Mouse (Mus musculus) neural tube, embryonic 15.5 days (tissue): ENCODE measurements around the gene Fam136a. TPM values are rescaled to one million over a fixed set of nuclear protein-coding genes. Genes with fewer than 3 reads are reported as not detected.

Source experiments
- ATAC-seq: fragments of 200-750 bp; cut with Nextera tagmentation; 2 replicates; pipeline ENCODE4 v1.8.0; 2017; ENCODE audit warnings: mild to moderate bottlenecking, moderate TSS enrichment, moderate library complexity; ENCODE audit not compliant: low FRiP score
- H3K27ac ChIP-seq: fragments of 300-500 bp; sonication (generic); replicated peaks from 2 replicates; pipeline ENCODE4 v1.5.1; 2015; ENCODE audit warnings: mild to moderate bottlenecking, inconsistent platforms
- H3K27me3 ChIP-seq: fragments of 300-500 bp; sonication (generic); replicated peaks from 2 replicates; pipeline ENCODE4 v1.6.1; 2015; ENCODE audit warnings: inconsistent platforms
- H3K36me3 ChIP-seq: fragments of 300-500 bp; sonication (generic); 2 replicates; pipeline ENCODE4 v1.6.1; 2015; ENCODE audit warnings: inconsistent platforms
- H3K4me1 ChIP-seq: fragments of 300-500 bp; sonication (generic); 2 replicates; pipeline ENCODE4 v1.6.1; 2015; ENCODE audit warnings: inconsistent platforms
- H3K4me2 ChIP-seq: fragments of 300-500 bp; sonication (generic); 2 replicates; pipeline ENCODE4 v1.6.1; 2015; ENCODE audit warnings: inconsistent platforms, mild to moderate bottlenecking, moderate library complexity
- H3K4me3 ChIP-seq: fragments of 300-500 bp; sonication (generic); replicated peaks from 2 replicates; pipeline ENCODE4 v1.5.1; 2015; ENCODE audit warnings: mild to moderate bottlenecking, inconsistent platforms
- H3K9ac ChIP-seq: fragments of 300-500 bp; sonication (generic); replicated peaks from 2 replicates; pipeline ENCODE4 v1.6.1; 2015; ENCODE audit warnings: mild to moderate bottlenecking, inconsistent platforms
- H3K9me3 ChIP-seq: fragments of 300-500 bp; sonication (generic); replicated peaks from 2 replicates; pipeline ENCODE4 v1.6.1; 2016; ENCODE audit warnings: inconsistent platforms
- WGBS: fragments of 180-500 bp; shearing (Covaris S2); methylation state at CpG from one replicate; pipeline ENCODE4 v1.1.7; 2015; ENCODE audit warnings: mixed read lengths; 5-methylcytosine and 5-hydroxymethylcytosine counted together
- polyA plus RNA-seq: library from polyadenylated mRNA; unstranded; fragments of >200 nt; fragmentation: Nextera tagmentation; extraction: Ambion mirVana; gene quantifications from 2 replicates; pipeline ENCODE4 v1.2.1, GENCODE M21; 2015

The Fam136a gene
- polyA plus RNA-seq, 1 experiment from 2014 or later = 112 TPM

DNA sequence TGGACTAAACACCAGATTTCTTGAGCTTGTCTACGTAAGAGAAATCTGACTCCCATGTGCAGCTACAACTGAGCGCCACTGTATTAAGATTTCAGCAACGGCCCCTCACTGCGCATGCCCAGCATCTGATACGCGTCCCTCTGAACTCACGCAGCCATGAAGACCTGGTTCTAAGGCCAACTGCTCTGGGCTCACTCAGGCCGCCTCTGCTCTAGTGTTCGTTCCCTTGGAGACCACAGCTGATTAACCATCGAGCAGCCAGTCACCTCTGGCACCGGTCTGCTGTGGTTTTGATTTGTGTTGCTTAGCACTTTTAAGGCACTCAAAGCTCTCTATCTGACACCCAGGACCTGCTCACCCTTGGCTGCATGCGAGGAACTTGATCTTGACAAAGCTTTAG, 21.9 kb downstream of the Fam136a start:
- Histone ChIP-seq H3K4me2 (no peak overlapping the region), H3K4me1 (no peaks in the 10 kb centered on the region), H3K9ac (no peak overlapping the region), H3K36me3 (peaks cover 66% of the 10 kb centered on the region), H3K27ac (no peak overlapping the region), H3K4me3 (no peak overlapping the region), H3K9me3 (no peaks in the 10 kb centered on the region), H3K27me3 (no peaks in the 10 kb centered on the region)
- ATAC-seq = no peak
- WGBS = 89% methylated on average over 12 of the region's 12 CpGs

DNA sequence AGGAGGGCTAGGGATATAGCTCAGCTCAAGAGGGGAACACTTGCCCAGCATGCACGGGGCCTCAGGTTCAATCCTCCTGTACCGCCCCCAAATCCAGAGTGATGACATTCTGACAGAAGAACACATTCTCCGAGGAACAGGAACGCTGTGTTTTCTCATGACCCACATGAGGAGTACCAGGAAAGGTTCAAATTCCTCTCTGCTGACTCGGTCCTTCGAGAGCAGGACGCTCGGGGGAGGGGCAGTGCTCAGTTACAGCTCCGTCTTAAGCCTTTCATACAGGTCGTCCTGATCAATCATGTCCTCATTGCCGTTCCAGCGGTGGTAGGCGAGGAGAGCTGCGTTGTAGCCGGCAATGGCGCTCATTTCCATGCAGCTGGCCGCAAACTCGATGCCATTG, 23.0 kb downstream of the Fam136a start:
- Histone ChIP-seq H3K9ac (no peak overlapping the region), H3K4me3 (no peak overlapping the region), H3K4me2 (no peak overlapping the region), H3K4me1 (peaks cover 1% of the 10 kb centered on the region; the same call in 1 of the 2 replicates), H3K27me3 (no peaks in the 10 kb centered on the region), H3K36me3 (peaks cover 66% of the 10 kb centered on the region), H3K27ac (no peak overlapping the region), H3K9me3 (no peaks in the 10 kb centered on the region)
- ATAC-seq = no peak
- WGBS = 85% methylated on average over 18 of the region's 18 CpGs

DNA sequence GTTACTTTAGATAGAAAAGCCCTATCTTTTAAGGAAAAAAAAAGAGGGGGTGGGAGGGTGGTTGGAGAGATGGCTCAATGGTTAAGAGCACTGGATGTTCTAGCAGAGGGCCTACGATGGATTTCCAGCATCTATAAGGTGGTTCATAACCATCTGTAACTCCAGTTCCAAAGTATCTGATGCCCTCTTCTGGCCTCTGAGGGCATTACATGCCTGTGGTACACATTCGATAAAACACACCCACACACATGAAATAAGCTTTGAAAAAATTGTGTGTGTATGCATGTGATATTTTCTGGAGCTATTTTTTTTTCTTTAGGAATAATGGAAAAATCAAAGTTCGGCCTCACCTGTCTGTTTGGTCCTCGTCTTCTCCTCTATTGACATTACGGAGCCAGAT, 25.9 kb downstream of the Fam136a start:
- no peak for ATAC-seq
- WGBS = 94% methylated on average over 5 of the region's 5 CpGs
- Histone ChIP-seq H3K4me3 (no peak overlapping the region), H3K4me1 (peaks cover 26% of the 10 kb centered on the region), H3K4me2 (no peak overlapping the region), H3K36me3 (peaks cover 60% of the 10 kb centered on the region), H3K9me3 (no peaks in the 10 kb centered on the region), H3K27ac (no peak overlapping the region), H3K9ac (no peak overlapping the region), H3K27me3 (no peaks in the 10 kb centered on the region)

DNA sequence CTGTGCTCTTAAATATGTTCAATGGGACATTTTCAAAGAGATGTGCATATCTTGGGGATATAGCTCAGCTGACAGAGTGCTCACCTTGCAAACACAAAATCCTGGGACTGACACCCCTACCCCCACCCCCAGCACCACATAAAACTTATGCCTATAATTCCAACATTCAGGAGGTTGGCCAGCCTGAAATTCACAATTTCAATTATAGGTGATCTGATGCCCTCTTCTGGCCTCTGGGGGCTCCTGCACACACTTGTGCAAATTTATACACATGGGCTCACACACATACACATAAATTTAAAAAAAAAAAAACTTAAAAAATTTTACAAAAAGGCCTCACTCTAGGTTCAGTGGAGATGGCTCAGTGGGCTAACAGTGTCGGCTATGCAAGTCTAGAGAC, 27.7 kb downstream of the Fam136a start:
- WGBS = 100% methylated on average over 1 of the region's 1 CpGs
- Histone ChIP-seq H3K9me3 (no peaks in the 10 kb centered on the region), H3K27me3 (no peaks in the 10 kb centered on the region), H3K36me3 (peaks cover 48% of the 10 kb centered on the region), H3K4me1 (peaks cover 36% of the 10 kb centered on the region), H3K4me2 (no peak overlapping the region), H3K4me3 (no peak overlapping the region), H3K9ac (no peak overlapping the region), H3K27ac (no peak overlapping the region)
- no peak for ATAC-seq

DNA sequence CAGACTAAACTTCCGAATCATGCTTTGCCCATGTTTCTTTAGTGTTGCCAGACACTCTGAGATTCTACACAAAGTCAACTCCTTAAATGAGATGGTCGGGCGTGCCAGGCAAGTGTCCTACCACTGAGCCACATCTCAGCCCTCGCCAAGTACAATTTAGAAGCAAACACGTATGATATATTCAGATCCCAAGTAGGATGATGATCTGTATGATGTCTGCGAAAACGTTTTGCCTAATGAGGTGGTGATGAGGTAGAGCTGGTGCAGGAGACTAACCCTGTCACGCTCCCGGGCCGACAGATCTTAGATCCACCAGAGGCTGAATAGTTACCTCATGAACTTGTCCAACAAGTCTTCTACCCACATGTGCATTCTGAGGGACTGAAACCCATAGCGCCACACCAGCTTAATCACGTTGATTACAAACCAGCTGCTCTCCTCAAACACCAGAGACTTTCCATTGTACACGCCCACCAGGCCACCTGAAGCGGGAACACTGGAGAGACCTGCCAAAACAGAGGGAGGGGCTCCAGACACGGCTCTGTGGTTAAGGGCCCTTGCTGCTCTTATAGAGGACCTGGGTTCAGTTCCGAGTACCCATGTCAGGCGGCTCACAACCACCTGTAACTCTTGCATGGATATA, 28.8 kb downstream of the Fam136a start:
- ATAC-seq = no peak
- Histone ChIP-seq H3K4me1 (peaks cover 36% of the 10 kb centered on the region), H3K27me3 (no peaks in the 10 kb centered on the region), H3K9me3 (no peaks in the 10 kb centered on the region), H3K4me3 (no peak overlapping the region), H3K9ac (no peak overlapping the region), H3K4me2 (no peak overlapping the region), H3K36me3 (peaks cover 38% of the 10 kb centered on the region), H3K27ac (no peak overlapping the region)
- WGBS = 91% methylated on average over 17 of the region's 17 CpGs

DNA sequence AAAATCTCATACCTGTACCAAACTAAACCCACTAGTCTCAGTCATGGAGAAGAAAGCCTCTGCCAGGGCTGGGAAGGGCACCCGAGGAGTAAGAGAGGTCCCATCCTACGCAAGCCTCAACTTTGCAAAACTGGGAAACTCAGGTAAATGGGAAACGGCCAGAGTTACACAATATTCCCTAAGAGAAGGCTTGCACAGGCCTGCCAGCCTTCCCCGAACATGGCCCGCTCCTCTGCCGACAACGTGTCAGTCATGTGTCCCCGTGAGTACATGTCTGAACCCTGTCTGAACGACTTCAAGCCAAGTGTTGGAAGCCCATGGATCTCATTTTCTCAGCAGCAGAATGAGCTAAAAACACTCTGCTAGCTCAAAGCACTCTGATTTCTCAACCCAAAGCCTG, 29.6 kb downstream of the Fam136a start:
- no peak overlapping the region for H3K27ac ChIP-seq
- peak overlapping the region; percentile 98 for H3K4me3 ChIP-seq
- peak overlapping the region; percentile 99; the same call in 1 of the 2 replicates for H3K9ac ChIP-seq
- H3K27me3 ChIP-seq = no peaks in the 10 kb centered on the region
- no peaks in the 10 kb centered on the region for H3K9me3 ChIP-seq
- peaks cover 30% of the 10 kb centered on the region for H3K36me3 ChIP-seq
- ATAC-seq = no peak
- H3K4me2 ChIP-seq = peak overlapping the region; percentile 82
- peaks cover 36% of the 10 kb centered on the region for H3K4me1 ChIP-seq
- 91% methylated on average over 9 of the region's 9 CpGs for WGBS

DNA sequence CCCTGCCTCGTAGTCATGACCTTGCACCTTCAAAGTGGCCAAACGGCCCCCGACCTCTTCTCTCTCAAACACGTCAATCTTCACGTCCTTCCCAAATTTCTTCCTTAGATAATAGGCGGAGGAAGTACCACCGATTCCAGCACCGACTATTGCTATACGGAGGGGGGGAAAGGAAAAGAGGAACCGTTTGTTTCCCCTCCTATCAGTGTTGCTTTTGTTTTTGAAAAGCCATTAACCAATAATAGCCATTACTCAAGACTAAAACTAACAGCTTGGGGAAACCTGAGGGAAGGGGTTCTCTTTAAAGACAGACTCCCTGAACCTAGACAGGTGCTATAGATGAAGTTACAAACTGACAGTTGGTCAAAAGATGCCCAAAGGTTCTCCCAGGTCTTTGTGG, 30.5 kb downstream of the Fam136a start:
- 11% methylated on average over 10 of the region's 10 CpGs for WGBS
- peaks cover 21% of the 10 kb centered on the region for H3K36me3 ChIP-seq
- peak overlapping the region; percentile 98 for H3K4me3 ChIP-seq
- H3K9ac ChIP-seq = peak overlapping the region; percentile 99
- no peaks in the 10 kb centered on the region for H3K27me3 ChIP-seq
- peaks cover 40% of the 10 kb centered on the region for H3K4me1 ChIP-seq
- no peak for ATAC-seq
- H3K4me2 ChIP-seq = peak overlapping the region; percentile 82
- peak overlapping the region; percentile 96 for H3K27ac ChIP-seq
- no peaks in the 10 kb centered on the region for H3K9me3 ChIP-seq

DNA sequence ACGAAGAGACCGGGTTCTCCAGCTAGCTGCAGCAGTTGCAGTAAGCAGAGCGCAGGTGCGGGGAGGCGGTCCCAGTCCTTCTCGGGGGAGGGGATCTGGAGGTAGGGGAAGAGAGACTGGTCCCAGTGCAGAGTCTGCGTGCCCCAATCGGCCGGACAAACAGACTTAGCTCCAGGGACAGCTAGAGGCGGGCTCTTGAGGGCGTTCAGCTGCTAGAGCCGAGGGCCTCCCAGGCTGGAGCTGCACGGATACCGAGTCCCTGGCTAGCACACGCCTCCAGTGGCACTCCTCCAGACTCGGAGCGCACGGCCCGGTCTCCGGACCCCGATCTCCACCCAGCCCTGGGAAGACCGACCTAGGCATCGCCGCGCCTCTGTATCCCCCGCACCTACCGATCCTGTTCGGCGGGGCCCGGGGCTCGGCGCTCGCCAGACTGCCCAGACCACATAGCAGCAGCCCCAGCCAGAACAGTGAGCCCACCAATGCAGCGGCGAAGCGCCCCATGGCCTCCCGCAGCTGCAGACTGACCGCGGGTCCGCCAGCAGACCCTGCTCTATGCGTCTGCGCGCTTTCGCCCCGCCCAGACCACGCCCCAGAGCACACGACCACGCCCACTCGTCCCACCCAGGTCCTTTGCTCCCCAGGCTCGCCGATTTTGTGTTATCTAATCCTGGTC, 31.3 kb downstream of the Fam136a start, which contains the start of gene Pcyox1:
TSS of gene Pcyox1 (minus strand) at position 574 of the 676 bp plus-strand sequence.
- ATAC-seq = peak; percentile 94
- Histone ChIP-seq H3K9me3 (no peaks in the 10 kb centered on the region), H3K4me3 (peak within 1 kb of the TSS; percentile 98), H3K4me1 (peaks cover 42% of the 10 kb centered on the region), H3K36me3 (peaks cover 13% of the 10 kb centered on the region), H3K4me2 (peak within 1 kb of the TSS; percentile 82), H3K9ac (peak within 1 kb of the TSS; percentile 99), H3K27ac (peak within 1 kb of the TSS; percentile 96), H3K27me3 (no peaks in the 10 kb centered on the region)
- WGBS = under 1% methylated on average over 50 of the region's 51 CpGs

DNA sequence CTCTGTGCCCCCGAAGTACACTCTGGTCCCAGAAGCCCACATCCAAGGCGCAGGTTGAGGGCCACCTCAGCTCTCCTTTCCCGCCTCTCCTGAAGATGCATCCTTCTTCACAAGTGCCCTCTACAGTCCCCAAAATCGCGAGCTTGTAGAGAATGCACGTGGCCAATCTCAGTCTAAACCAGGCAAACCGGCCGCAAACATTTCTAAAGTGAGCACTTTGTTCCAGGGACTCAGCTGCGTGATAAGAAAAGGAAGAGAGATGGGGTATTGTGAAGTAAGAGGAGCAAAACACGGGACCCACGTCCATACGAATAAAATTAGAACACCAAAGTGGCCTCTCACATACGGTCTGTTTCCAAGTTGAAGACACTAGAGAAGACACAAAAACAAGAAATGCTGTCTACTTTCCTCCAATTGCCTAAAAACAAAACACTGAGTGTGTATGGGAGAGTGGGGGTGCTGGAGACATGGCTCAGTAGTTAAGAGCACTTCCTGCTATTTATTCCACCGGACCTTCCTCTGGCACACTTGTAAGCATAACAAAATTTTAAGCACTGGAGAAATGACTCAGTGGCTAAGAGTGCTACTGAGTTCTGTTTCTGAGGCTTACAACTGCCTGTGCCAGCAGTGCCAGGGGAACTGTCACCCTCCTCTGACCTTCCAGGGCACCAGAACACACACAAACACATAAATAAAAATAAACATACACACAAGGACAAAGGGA, 32.0 kb downstream of the Fam136a start:
- peak; percentile 46; the same call in 1 of the 2 replicates for ATAC-seq
- H3K4me3 ChIP-seq = peak overlapping the region; percentile 98
- H3K9me3 ChIP-seq = no peaks in the 10 kb centered on the region
- peaks cover 7% of the 10 kb centered on the region; the same call in 1 of the 2 replicates for H3K36me3 ChIP-seq
- WGBS = 5% methylated on average over 14 of the region's 14 CpGs
- H3K4me2 ChIP-seq = peak overlapping the region; percentile 82
- H3K9ac ChIP-seq = peak overlapping the region; percentile 99
- peaks cover 42% of the 10 kb centered on the region for H3K4me1 ChIP-seq
- H3K27ac ChIP-seq = peak overlapping the region; percentile 96
- H3K27me3 ChIP-seq = no peaks in the 10 kb centered on the region

DNA sequence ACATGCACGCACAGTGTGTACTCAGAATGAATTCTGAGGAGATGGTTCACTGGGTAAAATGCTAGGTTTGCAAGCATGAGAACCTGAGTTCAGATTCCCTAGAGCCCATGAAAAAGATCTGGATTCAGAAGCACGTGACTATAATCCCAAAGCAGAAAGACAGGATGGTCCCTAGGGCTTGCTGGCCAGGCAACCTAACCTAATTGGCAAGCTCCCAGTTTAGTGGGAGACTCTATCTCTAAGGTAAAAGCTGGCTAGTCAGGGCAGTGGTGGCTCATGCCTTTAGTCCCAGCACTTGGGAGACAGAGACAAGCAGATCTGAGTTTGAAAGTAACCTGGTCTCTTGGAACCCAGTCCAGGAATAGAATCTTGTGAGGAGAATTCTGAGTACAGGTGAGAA, 33.5 kb downstream of the Fam136a start:
- Histone ChIP-seq H3K9ac (no peak overlapping the region), H3K4me3 (no peak overlapping the region), H3K27ac (no peak overlapping the region), H3K36me3 (0 out of 2 replicates have a peak, but pooled peaks cover 4% of the 10 kb centered on the region), H3K4me1 (peaks cover 42% of the 10 kb centered on the region), H3K4me2 (no peak overlapping the region), H3K9me3 (no peaks in the 10 kb centered on the region), H3K27me3 (no peaks in the 10 kb centered on the region)
- 81% methylated on average over 2 of the region's 2 CpGs for WGBS
- no peak for ATAC-seq

DNA sequence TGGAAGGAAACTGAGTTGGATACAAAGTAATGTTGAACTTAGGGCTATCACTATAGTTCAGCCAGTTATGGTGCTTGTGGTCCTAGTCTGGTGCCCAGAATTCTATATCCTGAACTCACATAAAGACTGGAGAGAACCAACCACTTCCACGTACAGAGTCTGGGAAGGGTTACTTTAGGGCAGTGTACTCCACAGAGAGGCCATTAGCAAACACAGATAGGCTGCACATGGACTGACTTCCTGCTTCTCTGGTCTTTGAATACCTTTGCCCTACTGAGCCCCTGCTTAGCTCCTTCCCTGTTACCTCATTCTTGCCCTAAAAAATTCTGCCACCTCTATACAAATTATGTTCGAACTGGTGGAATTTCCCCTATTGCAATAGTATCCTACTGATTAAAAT, 34.5 kb downstream of the Fam136a start:
- H3K36me3 ChIP-seq = no peaks in the 10 kb centered on the region
- no peak for ATAC-seq
- H3K4me1 ChIP-seq = peaks cover 32% of the 10 kb centered on the region
- H3K27ac ChIP-seq = no peak overlapping the region
- no peak overlapping the region for H3K4me3 ChIP-seq
- no peak overlapping the region for H3K9ac ChIP-seq
- H3K9me3 ChIP-seq = no peaks in the 10 kb centered on the region
- H3K27me3 ChIP-seq = no peaks in the 10 kb centered on the region
- 92% methylated on average over 2 of the region's 2 CpGs for WGBS
- no peak overlapping the region for H3K4me2 ChIP-seq
